Mouse (Mus musculus) forebrain, embryonic 13.5 days (tissue): ENCODE measurements around the gene Bmp8a. TPM values are rescaled to one million over a fixed set of nuclear protein-coding genes. Genes with fewer than 3 reads are reported as not detected.
A peak's percentile ranks its signal among the peaks of the same experiment; 100 is the strongest.

Experiments used
- ATAC-seq: fragments of 200-750 bp; cut with Nextera tagmentation; 2 replicates; pipeline ENCODE4 v1.8.0; 2017
- H3K27ac ChIP-seq: fragments of 300-500 bp; sonication (generic); 2 replicates; pipeline ENCODE4 v1.5.1; 2015; ENCODE audit warnings: inconsistent platforms, mild to moderate bottlenecking, moderate library complexity
- H3K27me3 ChIP-seq: fragments of 300-500 bp; sonication (generic); 2 replicates; pipeline ENCODE4 v1.6.1; 2015; ENCODE audit warnings: mild to moderate bottlenecking, inconsistent platforms
- H3K36me3 ChIP-seq: fragments of 300-500 bp; sonication (generic); 2 replicates; pipeline ENCODE4 v1.6.1; 2015; ENCODE audit warnings: mild to moderate bottlenecking, inconsistent platforms; ENCODE audit not compliant: poor library complexity, severe bottlenecking
- H3K4me1 ChIP-seq: fragments of 300-500 bp; sonication (generic); 2 replicates; pipeline ENCODE4 v1.6.1; 2015; ENCODE audit warnings: inconsistent platforms
- H3K4me2 ChIP-seq: fragments of 300-500 bp; sonication (generic); 2 replicates; pipeline ENCODE4 v1.6.1; 2015; ENCODE audit warnings: inconsistent platforms, mild to moderate bottlenecking, moderate library complexity
- H3K4me3 ChIP-seq: fragments of 300-500 bp; sonication (generic); 2 replicates; pipeline ENCODE4 v1.5.1; 2015; ENCODE audit warnings: mild to moderate bottlenecking, inconsistent platforms
- H3K9ac ChIP-seq: fragments of 300-500 bp; sonication (generic); 2 replicates; pipeline ENCODE4 v1.6.1; 2015; ENCODE audit warnings: mild to moderate bottlenecking, inconsistent platforms
- H3K9me3 ChIP-seq: fragments of 300-500 bp; sonication (generic); replicated peaks from 2 replicates; pipeline ENCODE4 v1.6.1; 2016; ENCODE audit warnings: inconsistent platforms
- WGBS: fragments of 180-500 bp; shearing (Covaris S2); methylation state at CpG from one replicate; pipeline ENCODE4 v1.1.7; 2015; 5-methylcytosine and 5-hydroxymethylcytosine counted together
- polyA plus RNA-seq: library from polyadenylated mRNA; unstranded; fragments of >200 nt; fragmentation: Nextera tagmentation; extraction: Ambion mirVana; gene quantifications from 2 replicates; pipeline ENCODE4 v1.2.1, GENCODE M21; 2015

Bmp8a gene
- polyA plus RNA-seq = not detected in 2 replicates

GRCm38 (mm10) chr4:123342642-123343470 lies at the start of gene Bmp8a:
Gene Bmp8a, minus strand, starts transcription at chr4:123343252.
- H3K4me2 ChIP-seq = peak within 1 kb of the TSS; percentile 90
- peaks cover 49% of the 10 kb centered on the region for H3K27me3 ChIP-seq
- H3K9me3 ChIP-seq = no peaks in the 10 kb centered on the region
- H3K36me3 ChIP-seq = peaks cover 13% of the 10 kb centered on the region
- H3K4me3 ChIP-seq = peak within 1 kb of the TSS; percentile 52
- WGBS = under 1% methylated on average over 64 of the region's 65 CpGs
- peak within 1 kb of the TSS; percentile 54 for H3K9ac ChIP-seq
- H3K27ac ChIP-seq = no peak within 1 kb of the TSS
- ATAC-seq = peak; percentile 91
- peaks cover 16% of the 10 kb centered on the region for H3K4me1 ChIP-seq

DNA sequence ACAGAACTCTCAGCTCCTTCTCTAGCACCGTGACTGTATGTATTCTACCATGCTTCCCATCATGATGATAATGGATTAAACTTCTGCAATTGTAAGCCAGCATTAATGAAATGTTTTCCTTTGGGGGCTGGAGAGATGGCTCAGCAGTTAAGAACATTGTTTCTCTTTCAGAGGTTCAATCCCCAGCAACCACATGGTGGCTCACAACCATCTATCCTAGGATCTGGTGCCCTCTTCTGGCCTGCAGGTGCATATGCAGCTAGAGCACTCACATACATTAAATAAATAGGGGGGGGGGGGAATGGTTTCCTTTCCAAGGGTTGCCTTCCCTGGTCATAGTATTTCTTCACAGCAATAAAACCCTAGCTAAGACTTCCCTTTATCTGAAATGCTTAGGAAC lies 49.1 kb upstream of the Bmp8a start:
- H3K4me1 ChIP-seq = no peaks in the 10 kb centered on the region
- H3K4me2 ChIP-seq = no peak overlapping the region
- H3K9ac ChIP-seq = no peak overlapping the region
- 84% methylated on average over 1 of the region's 1 CpGs for WGBS
- no peaks in the 10 kb centered on the region for H3K27me3 ChIP-seq
- no peaks in the 10 kb centered on the region for H3K9me3 ChIP-seq
- no peak overlapping the region for H3K27ac ChIP-seq
- ATAC-seq = no peak
- no peak overlapping the region for H3K4me3 ChIP-seq
- H3K36me3 ChIP-seq = peaks cover 89% of the 10 kb centered on the region

- H3K9me3 ChIP-seq = no peaks in the 10 kb centered on the region
- H3K4me1 ChIP-seq = peaks cover 4% of the 10 kb centered on the region; the same call in 1 of the 2 replicates
- peaks cover 91% of the 10 kb centered on the region for H3K36me3 ChIP-seq
- H3K4me3 ChIP-seq = no peak overlapping the region
- no peak for ATAC-seq
- H3K27me3 ChIP-seq = no peaks in the 10 kb centered on the region
- H3K9ac ChIP-seq = no peak overlapping the region
- peak overlapping the region; percentile 27; the same call in 1 of the 2 replicates for H3K27ac ChIP-seq
- H3K4me2 ChIP-seq = no peak overlapping the region
- 23% methylated on average over 1 of the region's 1 CpGs for WGBS
Observed at GRCm38 (mm10) chr4:123385028-123385427, 42.0 kb upstream of the Bmp8a start.

- Histone ChIP-seq H3K36me3 (peaks cover 86% of the 10 kb centered on the region), H3K4me2 (no peak overlapping the region), H3K4me1 (peaks cover 4% of the 10 kb centered on the region; the same call in 1 of the 2 replicates), H3K27ac (no peak overlapping the region), H3K27me3 (no peaks in the 10 kb centered on the region), H3K9me3 (no peaks in the 10 kb centered on the region), H3K9ac (no peak overlapping the region), H3K4me3 (no peak overlapping the region)
- ATAC-seq = no peak
- whole genome bisulfite sequencing = 92% methylated on average over 7 of the region's 7 CpGs
Observed at GRCm38 (mm10) chr4:123383173-123383572, 40.1 kb upstream of the Bmp8a start.

- Histone ChIP-seq H3K4me1 (peaks cover 4% of the 10 kb centered on the region; the same call in 1 of the 2 replicates), H3K4me2 (no peak overlapping the region), H3K27ac (no peak overlapping the region), H3K9ac (no peak overlapping the region), H3K4me3 (no peak overlapping the region), H3K9me3 (no peaks in the 10 kb centered on the region), H3K27me3 (no peaks in the 10 kb centered on the region), H3K36me3 (peaks cover 89% of the 10 kb centered on the region)
- no peak for ATAC-seq
- WGBS = 82% methylated on average over 4 of the region's 4 CpGs
Observed at GRCm38 (mm10) chr4:123382051-123382450, 39.0 kb upstream of the Bmp8a start.

DNA sequence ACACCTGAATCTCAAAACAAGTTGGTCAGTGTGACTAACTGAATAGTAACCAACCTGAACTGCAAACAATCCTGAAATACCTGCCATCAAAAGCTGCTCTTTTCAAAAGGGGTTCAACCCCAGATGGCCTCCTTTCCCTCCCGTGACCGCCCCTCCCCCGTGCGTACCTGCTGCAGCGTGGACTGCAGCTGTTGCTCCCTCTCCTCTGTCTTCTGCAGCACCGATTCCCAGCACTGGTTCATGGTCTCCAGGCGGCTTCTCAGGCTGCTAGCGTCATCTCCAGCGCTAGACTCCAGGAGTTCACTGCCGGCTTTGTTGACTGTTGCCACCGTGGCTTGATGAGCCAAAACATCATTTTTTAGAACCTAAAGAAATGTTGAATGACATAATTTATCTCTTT lies 38.5 kb upstream of the Bmp8a start:
- no peak overlapping the region for H3K9ac ChIP-seq
- H3K4me3 ChIP-seq = no peak overlapping the region
- no peak overlapping the region for H3K4me2 ChIP-seq
- peaks cover 4% of the 10 kb centered on the region; the same call in 1 of the 2 replicates for H3K4me1 ChIP-seq
- no peaks in the 10 kb centered on the region for H3K9me3 ChIP-seq
- H3K27ac ChIP-seq = no peak overlapping the region
- 93% methylated on average over 11 of the region's 11 CpGs for whole genome bisulfite sequencing
- ATAC-seq = no peak
- no peaks in the 10 kb centered on the region for H3K27me3 ChIP-seq
- H3K36me3 ChIP-seq = peaks cover 89% of the 10 kb centered on the region

DNA sequence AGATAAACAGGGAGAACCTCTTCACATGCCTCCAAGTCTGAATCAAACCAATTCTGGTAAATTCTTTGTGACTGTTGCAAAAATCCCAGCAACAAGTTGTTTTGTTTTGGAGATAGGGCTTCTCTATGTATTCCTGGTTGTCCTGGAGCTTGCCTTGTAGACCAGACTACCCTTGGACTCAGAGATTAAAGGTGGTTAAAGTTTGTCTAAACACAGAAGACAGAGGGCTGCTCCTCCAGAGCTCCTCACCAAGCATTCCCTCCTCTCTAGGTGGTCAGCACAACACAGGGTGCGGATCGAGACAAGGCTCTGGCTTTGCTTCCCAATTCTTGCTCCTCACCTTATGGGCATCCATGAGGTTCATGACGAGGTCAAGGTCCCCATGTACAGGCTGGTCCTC lies 33.0 kb upstream of the Bmp8a start:
- Histone ChIP-seq H3K27ac (no peak overlapping the region), H3K9me3 (no peaks in the 10 kb centered on the region), H3K27me3 (no peaks in the 10 kb centered on the region), H3K9ac (no peak overlapping the region), H3K36me3 (peaks cover 89% of the 10 kb centered on the region), H3K4me1 (no peaks in the 10 kb centered on the region), H3K4me2 (no peak overlapping the region), H3K4me3 (no peak overlapping the region)
- ATAC-seq = no peak
- WGBS = 99% methylated on average over 3 of the region's 3 CpGs

- no peaks in the 10 kb centered on the region for H3K27me3 ChIP-seq
- H3K27ac ChIP-seq = no peak overlapping the region
- no peaks in the 10 kb centered on the region for H3K4me1 ChIP-seq
- no peak overlapping the region for H3K9ac ChIP-seq
- no peak overlapping the region for H3K4me2 ChIP-seq
- H3K36me3 ChIP-seq = peaks cover 93% of the 10 kb centered on the region
- ATAC-seq = no peak
- WGBS = 95% methylated on average over 12 of the region's 12 CpGs
- no peak overlapping the region for H3K4me3 ChIP-seq
- H3K9me3 ChIP-seq = no peaks in the 10 kb centered on the region
Observed at GRCm38 (mm10) chr4:123374316-123375008, 31.4 kb upstream of the Bmp8a start.

DNA sequence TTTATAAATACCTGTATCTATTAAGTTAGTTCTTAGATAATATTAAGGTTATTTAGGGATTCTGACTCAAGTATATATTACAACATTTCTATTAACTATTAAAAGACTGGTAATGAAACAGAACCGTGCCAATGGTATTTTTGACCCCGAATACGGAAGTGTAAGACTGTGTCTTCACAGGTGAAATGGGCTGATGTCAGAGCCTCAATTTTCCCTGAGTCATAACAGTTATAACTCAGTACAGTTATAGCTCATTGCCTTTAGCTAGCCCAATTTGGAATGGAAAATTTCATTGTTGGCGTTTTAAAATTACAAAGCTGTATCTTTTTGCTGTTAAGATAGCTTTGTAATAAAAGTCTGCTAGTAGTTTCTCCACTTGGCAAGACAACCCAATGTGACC lies 20.5 kb upstream of the Bmp8a start:
- H3K9me3 ChIP-seq = no peaks in the 10 kb centered on the region
- no peaks in the 10 kb centered on the region for H3K4me1 ChIP-seq
- no peak overlapping the region for H3K4me3 ChIP-seq
- H3K27ac ChIP-seq = no peak overlapping the region
- 95% methylated on average over 4 of the region's 4 CpGs for WGBS
- no peak overlapping the region for H3K9ac ChIP-seq
- peaks cover 91% of the 10 kb centered on the region for H3K36me3 ChIP-seq
- no peak for ATAC-seq
- H3K27me3 ChIP-seq = no peaks in the 10 kb centered on the region
- no peak overlapping the region for H3K4me2 ChIP-seq

DNA sequence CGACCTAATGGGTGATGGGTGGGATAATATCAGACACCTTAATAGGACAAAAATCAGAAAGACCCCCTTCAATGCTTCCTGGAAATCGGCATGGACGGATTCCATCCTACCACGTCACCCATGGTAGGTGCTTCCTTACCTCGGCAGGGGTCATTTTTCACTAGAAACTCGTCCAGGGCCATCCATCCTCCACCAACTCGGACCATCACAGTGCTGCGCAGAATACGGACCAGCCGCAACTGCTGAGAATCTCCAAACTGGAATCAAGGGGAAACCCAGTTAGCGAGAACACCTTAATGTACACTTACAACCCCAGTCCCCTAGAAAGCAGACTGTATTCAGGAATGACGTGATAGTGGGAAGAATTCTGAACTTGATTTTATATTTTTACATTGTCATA lies 17.7 kb upstream of the Bmp8a start:
- peaks cover 85% of the 10 kb centered on the region for H3K36me3 ChIP-seq

DNA sequence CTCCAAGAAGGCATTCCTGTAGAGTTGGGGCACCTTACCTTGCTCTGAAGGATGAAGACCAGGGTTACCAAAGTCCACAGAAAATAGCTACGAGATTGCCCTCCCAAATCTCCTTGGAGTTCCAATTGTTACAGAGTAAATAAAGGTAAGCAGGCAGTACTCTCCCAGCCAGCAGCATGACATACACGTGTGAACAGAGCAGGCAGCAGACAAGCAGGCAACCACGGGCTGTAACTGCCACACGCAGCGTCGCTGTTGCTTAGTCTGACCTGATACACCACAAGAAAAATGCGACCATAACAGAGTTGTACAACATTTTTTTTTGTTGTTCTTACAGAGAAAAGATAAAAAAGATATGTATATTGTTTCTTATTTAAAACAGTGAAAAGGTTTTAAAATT lies 15.6 kb upstream of the Bmp8a start:
- Histone ChIP-seq H3K4me2 (no peak overlapping the region), H3K9ac (no peak overlapping the region), H3K27me3 (no peaks in the 10 kb centered on the region), H3K4me1 (no peaks in the 10 kb centered on the region), H3K9me3 (no peaks in the 10 kb centered on the region), H3K4me3 (no peak overlapping the region), H3K36me3 (peaks cover 86% of the 10 kb centered on the region), H3K27ac (no peak overlapping the region)
- no peak for ATAC-seq
- 93% methylated on average over 7 of the region's 7 CpGs for WGBS

More for the DNA sequence above, 17.7 kb upstream of the Bmp8a start:
- H3K9ac ChIP-seq = no peak overlapping the region
- no peaks in the 10 kb centered on the region for H3K4me1 ChIP-seq
- 96% methylated on average over 12 of the region's 12 CpGs for WGBS
- ATAC-seq = no peak
- H3K4me2 ChIP-seq = no peak overlapping the region
- no peak overlapping the region for H3K4me3 ChIP-seq
- no peaks in the 10 kb centered on the region for H3K27me3 ChIP-seq
- no peak overlapping the region for H3K27ac ChIP-seq
- H3K9me3 ChIP-seq = no peaks in the 10 kb centered on the region

GRCm38 (mm10) chr4:123355941-123356340 lies 12.9 kb upstream of the Bmp8a start:
- Histone ChIP-seq H3K9me3 (no peaks in the 10 kb centered on the region), H3K4me2 (no peak overlapping the region), H3K4me1 (no peaks in the 10 kb centered on the region), H3K27ac (no peak overlapping the region), H3K4me3 (no peak overlapping the region), H3K27me3 (no peaks in the 10 kb centered on the region), H3K36me3 (peaks cover 84% of the 10 kb centered on the region), H3K9ac (no peak overlapping the region)
- whole genome bisulfite sequencing = 96% methylated on average over 8 of the region's 8 CpGs
- ATAC-seq = no peak
